Mouse (Mus musculus): ENCODE results near the gene Cblb.
A peak's percentile ranks its signal among the peaks of the same experiment; 100 is the strongest.

The Cblb gene

GRCm38 (mm10) chr16:52135689-52136390 is 104.8 kb downstream of the Cblb start:
- DNase-seq, result no peak

- no peak for DNase-seq
Measured at GRCm38 (mm10) chr16:52143101-52143500, 112.1 kb downstream of the Cblb start.

- DNase-seq, result no peak
Measured at GRCm38 (mm10) chr16:52143818-52144217, 112.8 kb downstream of the Cblb start.

- DNase-seq, result no peak
Measured at GRCm38 (mm10) chr16:52144792-52145191, 113.8 kb downstream of the Cblb start.

GRCm38 (mm10) chr16:52145552-52145951 is 114.5 kb downstream of the Cblb start:
- no peak for DNase-seq

DNA sequence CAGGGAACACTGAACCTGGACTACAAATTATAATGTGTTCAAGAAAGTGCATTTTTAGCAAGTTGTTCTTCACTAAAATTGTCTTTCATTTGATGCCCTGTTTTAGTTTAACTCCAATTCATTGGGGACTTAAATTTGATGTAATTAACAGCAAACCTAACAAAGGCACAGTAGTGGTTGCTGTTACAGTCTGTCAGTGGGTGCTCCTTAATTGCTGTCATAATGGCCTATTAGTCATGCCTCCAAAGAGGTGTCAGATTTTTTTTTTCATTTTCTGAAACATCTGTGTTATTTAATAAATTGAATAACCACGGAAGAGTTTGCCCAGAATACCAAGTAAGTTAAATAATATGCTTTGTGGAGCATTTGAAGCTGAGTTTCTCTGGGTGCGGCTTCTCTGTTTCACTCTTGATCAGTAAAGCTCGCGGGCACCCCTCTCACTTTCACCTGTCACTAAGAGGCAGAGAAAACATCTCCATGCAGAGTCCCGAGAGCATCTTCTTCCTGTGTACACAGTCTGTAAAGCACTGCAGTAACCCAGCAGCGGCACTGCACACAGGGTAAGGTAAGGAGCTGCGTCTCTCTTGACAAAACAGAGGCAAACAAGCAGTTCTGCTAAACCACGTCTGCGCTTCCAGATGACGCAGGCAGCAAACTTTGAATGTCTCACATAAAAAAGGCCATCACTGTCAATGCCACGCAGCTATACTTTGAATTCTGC is 116.1 kb downstream of the Cblb start:
- DNase-seq, result no peak

DNA sequence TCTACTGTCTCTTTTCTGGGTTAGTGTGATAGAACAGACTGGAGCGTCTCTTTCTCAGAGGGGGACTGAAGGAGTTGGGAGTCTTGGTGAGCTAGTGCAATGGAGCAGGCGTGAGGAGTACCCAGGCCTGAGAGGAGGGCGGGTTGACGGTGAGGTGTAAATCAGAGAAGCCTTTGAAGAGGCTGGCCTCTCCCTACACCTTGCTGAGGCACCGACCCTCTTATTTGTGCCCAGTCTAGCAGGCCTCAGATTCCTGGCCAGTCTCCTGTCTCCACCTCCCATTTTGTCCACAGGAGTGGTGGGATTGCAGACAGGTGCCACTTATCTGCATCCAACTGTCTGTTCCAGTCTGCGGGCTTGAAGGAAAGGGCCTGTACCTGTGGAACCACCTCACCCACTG is 117.0 kb downstream of the Cblb start:
- no peak for DNase-seq

DNA sequence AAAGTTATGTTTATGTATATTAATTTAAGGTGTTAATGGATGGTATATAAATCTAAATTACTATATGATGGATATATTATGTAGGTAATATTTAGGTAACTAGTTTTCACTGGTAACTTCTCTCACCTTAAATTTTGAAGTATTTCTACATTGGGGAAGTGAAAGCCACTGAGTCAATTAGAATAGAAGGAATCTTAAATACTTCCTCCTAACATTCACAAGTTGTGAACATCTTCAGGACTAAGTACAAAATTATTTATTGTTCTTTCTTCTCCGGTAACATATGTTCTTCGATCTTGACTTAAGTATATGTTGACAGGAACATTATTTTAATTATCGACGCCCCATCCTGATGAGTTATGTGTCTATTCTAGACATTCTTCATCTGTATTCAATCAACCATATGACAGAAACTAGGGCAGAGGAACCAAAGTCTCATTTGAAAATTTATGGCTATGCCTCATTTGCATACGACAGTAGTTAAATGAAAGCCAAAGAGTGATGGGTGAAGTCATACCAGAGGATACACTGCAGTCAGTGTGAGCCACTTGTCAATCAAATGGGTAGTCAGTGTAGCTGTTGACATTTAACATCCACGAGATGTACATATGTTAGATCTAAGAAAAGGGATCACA is 118.2 kb downstream of the Cblb start:
- DNase-seq, result no peak

GRCm38 (mm10) chr16:52155030-52155696 is 124.1 kb downstream of the Cblb start:
- no peak for DNase-seq

DNA sequence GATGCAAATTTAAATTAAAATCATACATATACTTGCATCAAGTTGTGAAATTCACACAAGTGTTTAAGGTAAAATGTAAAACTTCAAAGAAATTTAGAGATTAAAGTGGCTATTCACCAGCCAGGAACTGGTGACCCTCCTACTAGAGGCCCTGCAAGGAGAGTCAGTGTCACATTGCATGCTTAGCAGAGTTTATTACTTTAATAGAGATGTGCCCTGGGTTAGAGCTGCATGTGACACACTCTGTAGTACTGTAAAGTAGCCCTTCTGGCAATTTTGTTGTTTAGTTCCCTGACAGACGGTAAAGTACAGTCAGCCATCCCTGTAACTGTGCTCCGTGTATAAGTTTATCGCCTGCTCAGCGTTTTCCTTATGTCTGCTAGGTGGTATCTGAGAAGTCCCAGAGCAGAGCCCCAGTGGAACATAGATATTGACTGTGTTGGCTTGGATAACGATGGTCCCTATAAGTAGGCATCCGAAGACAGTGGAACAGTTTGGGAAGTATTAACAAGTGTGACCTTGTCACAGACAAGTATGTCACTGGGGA is 129.0 kb downstream of the Cblb start:
- no peak for DNase-seq

- no peak for DNase-seq
Measured at GRCm38 (mm10) chr16:52164246-52164645, 133.2 kb downstream of the Cblb start.

- no peak for DNase-seq
Measured at GRCm38 (mm10) chr16:52173253-52173652, 142.2 kb downstream of the Cblb start.

DNA sequence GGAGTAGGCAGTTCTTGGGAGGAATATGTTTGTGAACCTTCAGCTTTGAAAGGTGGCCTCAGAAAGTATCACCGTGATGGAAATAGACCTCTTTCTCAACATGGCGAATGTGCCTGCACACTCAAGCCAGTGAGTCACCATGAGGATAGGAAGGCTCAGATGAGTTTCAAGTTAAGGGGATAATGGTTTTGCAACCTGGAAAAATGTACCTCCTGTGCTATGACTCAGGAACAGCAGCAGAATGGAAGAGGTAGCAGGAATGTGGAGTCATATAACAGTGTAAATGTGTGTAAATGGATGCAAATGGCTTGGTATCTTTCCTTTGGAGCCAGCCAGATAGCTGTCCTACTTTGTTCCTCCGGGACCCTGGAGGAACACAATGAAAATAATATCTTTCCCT is 148.8 kb downstream of the Cblb start:
- no peak for DNase-seq

GRCm38 (mm10) chr16:52182057-52182456 is 151.0 kb downstream of the Cblb start:
- no peak for DNase-seq

- DNase-seq, result no peak
Measured at GRCm38 (mm10) chr16:52184350-52184749, 153.3 kb downstream of the Cblb start.

- peak; percentile 32 for DNase-seq
Measured at GRCm38 (mm10) chr16:52186731-52187130, 155.7 kb downstream of the Cblb start.

DNA sequence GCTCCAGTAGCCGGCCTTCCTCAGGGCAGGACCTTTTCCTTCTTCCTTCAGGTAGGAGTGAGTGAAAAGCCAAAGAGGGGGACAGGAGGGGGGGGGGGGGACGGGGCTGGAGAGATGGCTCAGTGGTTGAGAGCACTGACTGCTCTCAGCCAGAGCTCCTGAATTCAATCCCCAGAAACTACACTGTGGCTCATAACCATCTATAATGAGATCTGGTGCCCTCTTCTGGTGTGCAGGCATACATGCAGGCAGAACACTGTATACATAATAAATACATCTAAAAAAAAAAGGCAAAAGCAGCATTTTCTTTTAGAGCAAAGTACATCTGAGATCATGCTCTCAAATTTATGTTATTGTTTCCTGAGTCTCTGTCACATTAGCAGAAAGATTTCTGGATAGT is 158.1 kb downstream of the Cblb start:
- DNase-seq, result no peak

DNA sequence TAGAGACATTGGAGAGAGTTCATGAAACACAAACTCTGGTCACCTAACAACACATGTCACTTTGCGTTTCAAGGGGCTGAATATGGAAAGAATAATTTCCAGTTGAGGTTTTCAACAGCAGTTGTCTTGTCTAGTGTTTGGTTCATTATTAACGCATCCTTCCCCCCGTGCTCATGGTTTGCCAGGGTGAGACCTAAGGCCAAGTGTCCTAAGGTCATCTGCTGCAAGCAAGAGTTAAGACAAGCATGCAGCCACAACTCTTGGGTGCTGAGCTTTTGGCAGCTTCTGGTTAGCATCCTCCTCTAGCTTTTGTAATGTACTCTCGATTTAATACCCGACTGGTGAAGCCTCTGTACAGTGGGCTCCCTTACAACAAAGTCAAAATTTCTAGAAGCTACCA is 159.7 kb downstream of the Cblb start:
- DNase-seq, result peak; percentile 29

GRCm38 (mm10) chr16:52194040-52194439 is 163.0 kb downstream of the Cblb start:
- DNase-seq, result no peak

- DNase-seq, result no peak
Measured at GRCm38 (mm10) chr16:52194866-52195265, 163.8 kb downstream of the Cblb start.

DNA sequence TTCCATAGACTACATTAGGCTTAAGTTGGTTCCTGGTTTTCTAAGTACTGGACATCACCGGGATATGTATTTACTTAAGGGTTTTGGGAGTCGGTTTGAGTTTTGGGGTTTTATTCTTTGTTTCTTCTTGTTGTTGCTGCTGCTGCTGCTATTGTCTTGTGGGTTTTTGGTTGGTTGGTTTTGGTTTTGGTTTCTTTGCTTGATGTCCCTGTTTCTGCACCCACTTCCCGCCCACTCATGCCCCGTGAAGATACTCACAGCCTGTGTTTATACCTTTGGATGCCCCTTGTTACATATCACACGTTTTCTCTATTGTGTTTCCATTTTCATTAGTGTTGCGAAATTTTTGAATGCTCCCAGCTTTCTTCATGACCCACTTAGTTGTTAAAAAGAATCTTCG is 169.1 kb downstream of the Cblb start:
- DNase-seq, result no peak

DNA sequence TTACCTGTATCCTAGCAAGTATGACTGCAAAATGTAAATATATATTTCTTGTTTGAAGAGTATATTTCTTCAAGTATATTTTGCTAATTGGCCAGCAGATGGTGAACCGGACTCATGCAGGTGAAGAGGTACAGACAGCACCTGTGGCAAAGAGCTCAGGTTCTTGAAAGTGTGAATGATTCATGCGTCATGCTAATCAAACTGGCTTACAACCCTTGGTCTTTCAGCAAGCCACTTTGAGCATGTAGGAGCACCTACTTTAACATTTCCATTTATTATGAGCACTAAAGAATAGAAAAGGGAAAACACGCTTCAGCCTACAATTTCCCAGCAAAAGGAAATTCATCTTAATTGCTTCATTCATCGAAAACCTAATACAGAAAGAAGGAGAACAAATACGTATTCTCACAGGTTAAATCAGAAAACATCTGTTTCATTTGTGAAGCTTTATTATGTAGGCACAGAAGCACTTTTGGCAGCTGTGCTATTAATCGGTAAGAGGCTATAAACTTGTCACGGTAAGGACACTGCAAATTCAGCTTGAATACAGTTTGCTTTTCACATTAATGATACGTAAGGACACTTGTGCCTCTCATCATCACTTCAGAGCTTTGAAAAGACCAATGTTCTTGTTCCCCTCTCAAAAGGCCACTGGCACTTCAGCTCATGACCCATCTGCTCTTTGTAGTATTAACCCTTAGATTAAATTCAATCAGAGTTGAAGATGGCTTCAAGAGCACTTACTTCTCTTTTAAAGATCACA is 180.0 kb downstream of the Cblb start:
- no peak for DNase-seq

Measured in kidney, postnatal 14 days (tissue).